20 mouse cellular contexts compared by ENCODE assay signal in genomic region chr14:37490711-37491110, GRCm38 (mm10).
A peak's percentile ranks its signal among the peaks of the same experiment; 100 is the strongest.
DNase-seq lines count a peak whose midpoint lies in the region; ATAC-seq and TF ChIP-seq lines count a peak whose summit lies in the region.
"Had no signal": no experiment of that assay in that cellular context is flagged by ENCODE, and none has a peak within 500 bp of the region (broad histone marks: within the 10 kb centered on the region; RNA-seq: fewer than 3 reads in every experiment).

No protein-coding gene starts in this region.

- no peaks in the 10 kb centered on the region for H3K9me3 ChIP-seq in midbrain, postnatal 0 days (ENCODE audit: low read length)
- no peaks in the 10 kb centered on the region for H3K9me3 ChIP-seq in midbrain, embryonic 11.5 days (ENCODE audit: control insufficient read depth, low read length)
- H3K9me3 ChIP-seq: embryonic facial prominence, embryonic 10.5 days; forebrain, embryonic 13.5 days; G1E; hindbrain, embryonic 15.5 days had no signal

- H3K36me3 ChIP-seq in midbrain, postnatal 0 days (ENCODE audit: insufficient read depth, low read length) = no peaks in the 10 kb centered on the region
- H3K36me3 ChIP-seq in midbrain, embryonic 11.5 days (ENCODE audit: control insufficient read depth, insufficient read depth, low read length) = no peaks in the 10 kb centered on the region
- H3K36me3 ChIP-seq: embryonic facial prominence, embryonic 10.5 days; G1E; heart, embryonic 12.5 days; hindbrain, embryonic 15.5 days had no signal

- peak; percentile 11 to 32 for DNase-seq in cerebellum, postnatal 10 days
- DNase-seq in cerebellum, postnatal 36 days = no peak
- DNase-seq in kidney, adult 9 months = peak; percentile 3
- no peak for DNase-seq in kidney, postnatal 4 days
- peak; percentile 50 for DNase-seq in midbrain, postnatal 0 days (ENCODE audit: low spot score)
- DNase-seq in midbrain, embryonic 11.5 days (ENCODE audit: low spot score, missing footprints) = no peak
- no peak for DNase-seq in right cerebral cortex, adult 2 months (ENCODE audit: low spot score in 2 of 2)
- DNase-seq: adrenal gland, postnatal 10 days; B cell, adult 2 months; cerebellum, adult 11-12 months; cerebellum, adult 9-10 months; forebrain, postnatal 0 days; gastrocnemius, postnatal 14 days; heart, adult 2 months had no signal

- no peak for TF ChIP-seq CTCF in midbrain, postnatal 0 days (IDR thresholded peaks at IDR 0.05)

- H3K27me3 ChIP-seq in midbrain, postnatal 0 days (ENCODE audit: insufficient read depth, low read length) = no peaks in the 10 kb centered on the region
- H3K27me3 ChIP-seq in midbrain, embryonic 11.5 days (ENCODE audit: control insufficient read depth, insufficient read depth, low read length) = no peaks in the 10 kb centered on the region
- H3K27me3 ChIP-seq: forebrain, embryonic 13.5 days; heart, embryonic 12.5 days; hindbrain, embryonic 15.5 days had no signal

- H3K27ac ChIP-seq in midbrain, postnatal 0 days (ENCODE audit: low read depth, low read length) = no peak overlapping the region
- H3K27ac ChIP-seq in midbrain, embryonic 11.5 days (ENCODE audit: low read depth, low read length) = no peak overlapping the region
- H3K27ac ChIP-seq: embryonic facial prominence, embryonic 10.5 days; forebrain, embryonic 13.5 days; heart, adult 2 months; hindbrain, embryonic 15.5 days had no signal

- no peak overlapping the region for H3K9ac ChIP-seq in midbrain, postnatal 0 days (replicated peaks; ENCODE audit: low read length, poor library complexity, severe bottlenecking)
- no peak overlapping the region for H3K9ac ChIP-seq in midbrain, embryonic 11.5 days (ENCODE audit: low read length)
- H3K9ac ChIP-seq: forebrain, embryonic 13.5 days; forebrain, postnatal 0 days; heart, embryonic 12.5 days; hindbrain, embryonic 15.5 days had no signal

- no peak overlapping the region for H3K4me2 ChIP-seq in midbrain, postnatal 0 days (ENCODE audit: low read depth, low read length, poor library complexity, severe bottlenecking)
- no peak overlapping the region for H3K4me2 ChIP-seq in midbrain, embryonic 11.5 days
- H3K4me2 ChIP-seq: forebrain, embryonic 13.5 days; heart, embryonic 12.5 days; hindbrain, embryonic 15.5 days had no signal

- no peak overlapping the region for H3K4me3 ChIP-seq in midbrain, postnatal 0 days (ENCODE audit: low read depth, low read length)
- no peak overlapping the region for H3K4me3 ChIP-seq in midbrain, embryonic 11.5 days (ENCODE audit: low read depth, low read length)
- H3K4me3 ChIP-seq: embryonic facial prominence, embryonic 10.5 days; forebrain, embryonic 13.5 days; heart, adult 2 months; heart, embryonic 12.5 days; hindbrain, embryonic 15.5 days had no signal

- 49% methylated on average over 4 of the region's 4 CpGs for WGBS in midbrain, postnatal 0 days
- 65% methylated on average over 4 of the region's 4 CpGs for WGBS in midbrain, embryonic 11.5 days

- no peak; the same call in 1 of the 2 replicates for ATAC-seq in midbrain, postnatal 0 days (ENCODE audit: low FRiP score)
- no peak for ATAC-seq in midbrain, embryonic 11.5 days (ENCODE audit: low FRiP score)
- ATAC-seq: CD4-positive, CD25-positive, alpha-beta regulatory T cell, adult 4 months; forebrain, embryonic 13.5 days; forebrain, postnatal 0 days had no signal

- H3K4me1 ChIP-seq in midbrain, postnatal 0 days (ENCODE audit: insufficient read depth, low read length) = no peaks in the 10 kb centered on the region
- no peaks in the 10 kb centered on the region for H3K4me1 ChIP-seq in midbrain, embryonic 11.5 days (ENCODE audit: control insufficient read depth, insufficient read depth, low read length)
- H3K4me1 ChIP-seq: embryonic facial prominence, embryonic 10.5 days; forebrain, embryonic 13.5 days; heart, embryonic 12.5 days; hindbrain, embryonic 15.5 days had no signal

Comparison
In these comparisons a context has a peak if more than half of its experiments do, and no peak if none do; other contexts are left out.
1. DNase-seq: peak in cerebellum, postnatal 10 days (2 of 2), kidney, adult 9 months (single experiment) and midbrain, postnatal 0 days (single experiment); none in cerebellum, postnatal 36 days (0 of 2), kidney, postnatal 4 days (0 of 2), midbrain, embryonic 11.5 days (single experiment) and right cerebral cortex, adult 2 months (0 of 2).